Mouse (Mus musculus) left cerebral cortex, postnatal 4 days (tissue): ENCODE measurements around the gene A430033K04Rik. TPM values are rescaled to one million over a fixed set of nuclear protein-coding genes. Genes with fewer than 3 reads are reported as not detected.
A peak's percentile ranks its signal among the peaks of the same experiment; 100 is the strongest.

Experiments
- DNase-seq: peaks from one replicate; pipeline ENCODE4 v3.0.0-alpha.2; 2022
- intact Hi-C: fragments of 180-260 bp; cut with DNase I; formaldehyde crosslinking; loops from one replicate; pipeline ENCODE4 v1.15.1; 2025
- total RNA-seq, 2 experiments: library from RNA; stranded (reverse); gene quantifications; 2 replicates each; pipeline ENCODE4 v1.2.3; 2021

The A430033K04Rik gene
- 10 to 100 TPM; 17.3 to 17.8 TPM for total RNA-seq

DNA sequence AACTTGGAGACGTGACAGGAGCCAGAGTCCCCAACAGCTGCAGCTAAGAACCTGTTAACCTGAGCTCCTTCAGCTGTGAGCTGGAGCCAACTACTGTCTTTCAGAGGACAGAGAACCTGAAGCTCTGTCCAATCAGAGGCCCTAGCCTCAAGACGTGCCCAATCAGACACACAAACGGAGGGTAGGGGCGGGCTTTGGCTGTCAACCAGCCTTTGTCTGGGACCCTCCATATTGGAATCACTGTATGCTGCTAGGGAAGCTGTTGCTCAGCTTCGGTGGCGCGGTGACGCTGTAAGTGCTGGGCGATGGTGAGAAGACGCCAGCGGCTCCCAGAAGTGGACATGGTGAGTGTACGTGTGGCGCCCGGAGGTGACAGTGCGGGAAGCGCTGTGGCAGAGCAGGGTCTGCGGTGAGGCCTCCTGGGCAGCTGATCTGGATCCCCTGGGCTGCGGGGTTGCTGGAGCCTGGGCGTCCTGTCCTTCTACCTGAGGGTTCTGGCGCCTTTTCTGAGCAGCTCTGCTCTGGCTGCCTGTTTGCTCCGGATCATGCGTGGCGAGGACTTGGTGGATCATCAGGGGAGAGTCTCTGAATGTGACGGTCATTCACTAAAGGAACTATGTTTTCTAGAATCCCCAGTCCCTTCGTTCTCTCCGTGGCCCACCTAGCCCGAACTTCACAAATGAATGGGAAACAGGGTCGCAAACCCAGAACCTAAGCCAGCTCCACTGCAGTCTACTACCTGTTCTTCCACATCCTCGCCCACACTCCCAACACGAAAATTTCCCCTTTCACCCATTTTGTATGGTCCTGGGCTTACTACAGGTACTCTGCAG, at the start of gene A430033K04Rik:
Gene A430033K04Rik (plus strand): TSS at position 215 of the 833 bp plus-strand sequence.
- intact Hi-C loops = no loop called here
- DNase-seq = peak; percentile 96

GRCm38 (mm10) chr5:138587396-138587795, 35.3 kb upstream of the A430033K04Rik start:
- no peak for DNase-seq
- intact Hi-C loops = no loop called here

DNA sequence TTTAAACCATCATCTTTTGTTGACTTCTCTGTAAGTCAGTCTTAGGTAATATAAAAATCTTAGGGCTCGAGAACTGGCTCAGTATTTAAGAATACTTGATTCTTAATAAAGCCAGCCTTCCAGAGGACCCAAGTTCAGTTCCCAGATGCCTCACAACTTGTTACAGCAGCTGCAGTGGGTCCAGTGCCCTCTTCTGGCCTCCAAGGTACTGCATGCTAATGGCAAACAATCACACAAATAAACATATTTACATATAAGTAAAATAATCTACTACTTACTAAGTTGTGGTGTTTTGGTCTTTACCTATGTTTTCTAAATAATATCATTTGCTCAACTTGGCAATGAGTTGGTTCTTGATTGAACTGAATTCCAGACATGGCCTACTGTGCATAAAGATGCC, 4.3 kb upstream of the A430033K04Rik start:
- intact Hi-C loops = no loop called here
- no peak for DNase-seq

- peak; percentile 97 for DNase-seq
- intact Hi-C loops = no loop called here
Observed at GRCm38 (mm10) chr5:138619211-138620128, 3.2 kb upstream of the A430033K04Rik start, which contains the start of gene Zfp68. Gene Zfp68 (minus strand): TSS chr5:138619761.

DNA sequence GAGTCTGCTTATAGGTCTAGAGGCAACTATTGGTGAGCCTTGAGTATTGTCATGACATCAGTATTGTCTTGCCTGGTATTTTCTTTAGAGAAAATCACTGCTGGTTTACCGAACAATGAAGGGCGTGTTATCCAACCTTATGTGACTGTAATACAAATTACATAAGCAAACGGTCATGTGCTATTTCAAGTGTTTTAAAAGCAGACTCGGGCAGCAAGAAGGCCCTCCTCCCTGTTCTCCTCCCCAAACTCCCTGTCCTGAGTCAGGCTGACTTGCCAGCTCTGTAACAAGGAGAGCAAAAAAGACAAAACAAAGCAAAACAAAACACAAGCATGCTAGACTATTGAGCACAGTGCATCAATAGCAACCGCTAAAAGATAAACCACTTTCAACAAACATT, 1.8 kb upstream of the A430033K04Rik start:
- DNase-seq = no peak
- intact Hi-C loops = no loop called here

GRCm38 (mm10) chr5:138623478-138623875, 818 bp downstream of the A430033K04Rik start:
- no peak for DNase-seq
- intact Hi-C loops = no loop called here

DNA sequence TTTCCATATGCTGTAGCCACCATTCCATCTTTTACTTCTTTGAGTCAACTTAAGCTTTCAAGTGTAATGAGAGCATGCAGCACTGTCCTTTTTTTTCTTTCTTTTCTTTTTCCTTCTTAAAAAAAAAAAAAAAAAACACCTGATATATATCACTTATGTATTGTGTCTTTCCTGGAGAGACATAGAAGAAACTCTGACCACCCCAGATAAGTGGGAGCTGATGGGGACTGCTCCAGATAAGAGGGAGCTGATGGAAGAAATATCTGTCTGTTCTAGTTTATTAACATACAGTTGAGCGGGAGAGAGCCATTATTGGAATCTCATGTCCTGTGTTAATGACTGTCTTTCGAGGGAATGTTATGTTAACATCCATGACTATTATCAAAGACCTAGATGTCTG, 13.8 kb downstream of the A430033K04Rik start:
- no peak for DNase-seq
- intact Hi-C loops = no loop called here

- intact Hi-C loops = no loop called here
- no peak for DNase-seq
Observed at GRCm38 (mm10) chr5:138641081-138641480, 18.4 kb downstream of the A430033K04Rik start.

GRCm38 (mm10) chr5:138641761-138642160, 19.1 kb downstream of the A430033K04Rik start:
- no peak for DNase-seq

GRCm38 (mm10) chr5:138652911-138653310, 30.3 kb downstream of the A430033K04Rik start:
- DNase-seq = no peak
- intact Hi-C loops = no loop called here

More at GRCm38 (mm10) chr5:138641761-138642160, 19.1 kb downstream of the A430033K04Rik start:
- intact Hi-C loops = no loop called here

DNA sequence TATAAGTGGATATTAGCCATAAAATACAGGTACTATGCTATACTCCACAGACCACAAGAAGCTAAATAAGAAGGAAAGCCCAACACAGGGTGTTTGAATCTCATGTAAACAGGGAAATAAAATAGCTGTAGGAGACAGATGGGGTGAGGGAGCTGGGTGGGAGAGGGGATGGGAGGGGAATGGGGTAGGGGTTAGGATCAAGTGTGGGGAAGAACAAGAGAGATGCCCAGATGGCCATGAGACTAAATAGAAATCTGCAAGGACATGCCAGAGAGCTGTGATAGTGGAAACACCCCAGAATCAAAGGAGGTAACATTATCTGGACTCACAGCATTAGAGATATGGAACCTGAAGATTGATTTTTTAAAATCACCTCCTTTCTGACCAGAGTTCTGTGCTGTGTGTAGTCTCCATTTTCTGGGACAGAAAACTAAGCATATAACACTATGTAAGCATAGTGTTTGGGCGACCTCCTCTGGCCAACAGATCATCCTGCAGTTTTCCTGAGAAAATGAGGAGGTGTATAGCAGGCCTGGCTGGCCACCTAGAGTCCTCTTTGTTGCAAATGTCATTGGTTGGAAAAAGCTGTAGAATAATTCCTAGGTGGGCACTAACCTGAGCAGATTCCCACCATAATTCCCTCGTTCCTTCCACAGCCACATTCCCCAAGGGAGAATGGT, 34.0 kb downstream of the A430033K04Rik start:
- intact Hi-C loops = no loop called here

GRCm38 (mm10) chr5:138657407-138657806, 34.7 kb downstream of the A430033K04Rik start:
- intact Hi-C loops = no loop called here
- DNase-seq = no peak

More for the DNA sequence above, 34.0 kb downstream of the A430033K04Rik start:
- peak; percentile 36 for DNase-seq

DNA sequence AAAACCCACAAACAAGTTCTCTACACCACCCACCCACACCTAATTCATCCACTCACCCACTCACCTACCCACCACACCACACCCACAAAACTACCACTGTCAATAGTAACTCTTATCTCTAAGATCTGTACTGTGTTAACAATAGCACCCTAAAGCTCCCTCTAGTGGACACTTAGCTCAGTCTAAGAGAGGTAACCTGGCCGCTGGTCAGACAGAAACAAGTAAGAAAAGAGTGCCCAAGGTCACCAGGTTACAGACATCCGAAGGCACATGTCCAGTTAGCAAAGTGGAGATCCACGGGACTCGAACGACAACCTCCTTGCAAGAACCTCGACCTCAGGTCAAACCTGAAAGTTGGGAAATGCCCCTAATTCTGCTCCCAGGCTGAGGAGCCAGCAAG, 35.2 kb downstream of the A430033K04Rik start:
- no peak for DNase-seq
- intact Hi-C loops = no loop called here

GRCm38 (mm10) chr5:138658922-138659321, 36.3 kb downstream of the A430033K04Rik start:
- peak; percentile 50 for DNase-seq
- intact Hi-C loops = no loop called here

DNA sequence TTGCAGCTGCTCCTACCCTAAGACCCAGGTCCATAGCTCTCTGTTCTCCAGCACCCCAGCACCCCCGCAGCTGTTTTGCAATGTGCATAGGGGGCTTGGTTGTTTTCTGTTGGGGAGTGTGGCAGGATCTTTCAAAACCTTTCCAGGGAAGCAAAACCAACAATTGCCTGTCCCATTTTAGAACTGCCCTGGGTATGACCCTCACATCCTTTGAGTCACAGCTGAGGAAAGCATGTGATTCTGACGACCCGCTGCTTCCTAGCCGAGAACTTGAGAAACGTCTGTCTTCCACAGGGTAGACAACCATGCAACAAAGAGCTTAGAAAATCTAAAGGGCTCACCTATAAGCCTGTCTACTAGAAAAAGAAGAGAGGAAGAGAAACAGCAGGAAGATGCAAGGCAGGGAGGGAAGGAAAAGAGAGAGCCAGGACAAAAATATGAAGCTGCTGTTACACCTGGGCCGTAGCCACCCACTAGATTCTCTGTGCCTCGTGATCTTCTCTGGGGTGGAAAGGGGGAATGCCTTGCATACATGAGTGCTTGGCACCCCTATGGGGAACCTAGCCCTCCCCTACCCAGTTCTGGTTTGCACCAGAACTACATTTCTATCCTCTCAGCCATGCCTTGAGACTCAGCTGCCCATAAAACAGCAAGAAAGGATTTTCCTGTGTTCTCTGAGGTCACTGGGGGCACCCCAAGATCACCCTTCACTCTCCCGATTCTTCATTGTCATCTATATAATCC, 60.5 kb downstream of the A430033K04Rik start:
- DNase-seq = no peak
- intact Hi-C loops = no loop called here

DNA sequence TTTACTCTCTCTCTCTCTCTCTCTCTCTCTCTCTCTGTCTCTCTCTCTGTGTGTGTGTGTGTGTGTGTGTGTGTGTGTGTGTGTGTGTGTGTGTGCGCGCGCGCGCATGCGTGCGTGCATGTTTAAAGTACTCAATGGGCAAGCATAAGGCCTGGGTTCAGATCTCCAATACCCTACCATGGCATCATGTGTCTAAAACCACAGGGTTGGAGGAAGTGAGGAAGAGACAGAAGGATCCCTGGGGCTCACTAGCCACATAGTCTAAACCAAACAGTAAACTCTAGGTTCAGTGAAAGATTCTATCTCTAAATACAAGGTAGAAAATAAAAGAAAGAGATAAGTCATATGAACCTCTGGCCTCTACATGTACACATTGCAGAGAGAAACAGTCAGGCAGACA, 61.2 kb downstream of the A430033K04Rik start:
- intact Hi-C loops = no loop called here
- no peak for DNase-seq

- no peak for DNase-seq
- intact Hi-C loops = no loop called here
Observed at GRCm38 (mm10) chr5:138687453-138687852, 64.8 kb downstream of the A430033K04Rik start.

DNA sequence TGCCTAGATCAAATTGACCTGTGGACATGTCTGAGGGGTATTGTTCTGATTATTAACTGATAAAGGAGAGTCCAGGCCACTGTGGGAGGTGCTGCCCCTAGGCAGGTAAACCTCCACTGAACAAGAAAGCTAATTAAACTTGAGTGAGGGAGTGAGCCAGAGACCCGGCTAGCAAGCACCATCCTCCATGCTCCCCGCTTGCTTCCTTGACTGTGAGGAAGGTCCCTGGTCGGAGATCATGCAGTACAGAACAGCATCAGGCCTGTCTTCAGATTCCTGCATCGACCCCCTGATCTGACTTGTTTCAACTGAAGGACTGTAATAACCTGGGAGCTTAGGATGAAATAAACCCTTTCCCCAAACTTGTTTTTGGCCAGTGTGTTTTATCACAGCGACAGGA, 66.6 kb downstream of the A430033K04Rik start:
- DNase-seq = no peak
- intact Hi-C loops = no loop called here

DNA sequence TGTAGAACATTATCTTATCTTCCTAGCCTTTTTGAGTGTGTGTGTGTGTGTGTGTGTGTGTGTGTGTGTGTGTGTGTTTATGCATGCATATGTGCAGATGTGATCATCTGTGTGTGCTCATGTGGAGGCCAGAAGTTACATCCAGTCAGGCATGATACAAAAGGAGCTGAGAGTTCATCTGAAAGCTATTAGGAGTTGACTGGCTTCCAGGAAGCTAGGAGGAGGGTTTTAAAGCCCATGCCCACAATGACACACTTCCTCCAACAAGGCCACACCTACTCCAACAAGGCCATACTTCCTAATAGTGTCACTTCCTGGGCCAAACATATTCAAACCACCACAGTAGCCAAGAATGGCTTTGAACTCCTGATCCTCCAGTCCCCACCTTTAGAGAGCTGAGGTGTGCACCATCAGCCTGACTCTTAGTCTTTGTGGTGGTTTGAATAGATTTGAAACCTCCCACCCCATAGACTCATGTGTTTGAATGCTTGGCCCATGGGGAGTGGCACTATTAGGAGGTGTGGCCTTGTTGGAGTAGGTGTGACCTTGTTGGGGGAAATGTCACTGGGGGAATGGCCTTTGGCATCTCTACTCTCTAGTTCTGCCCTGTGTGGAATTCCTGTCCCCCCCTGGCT, 70.4 kb downstream of the A430033K04Rik start:
- intact Hi-C loops = no loop called here
- no peak for DNase-seq

DNA sequence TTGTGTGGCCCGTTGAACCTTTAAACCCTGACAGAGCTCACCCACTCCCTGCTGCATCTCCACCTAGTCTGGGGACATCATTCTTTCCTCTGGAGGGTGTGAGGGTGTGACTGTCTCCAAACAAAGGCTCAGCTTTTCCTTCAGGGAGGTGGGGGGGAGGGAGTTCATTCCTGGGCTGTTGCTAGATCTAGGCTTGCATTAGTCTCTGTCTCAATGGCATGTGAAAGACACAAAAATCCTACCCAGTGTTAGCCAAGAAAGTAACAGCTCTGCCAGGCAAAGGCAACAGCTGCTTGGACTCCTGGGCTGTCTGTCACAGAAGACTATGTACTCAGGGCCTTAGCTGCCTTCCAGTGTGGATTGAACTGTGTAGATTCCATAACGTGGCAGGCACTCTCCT, 71.4 kb downstream of the A430033K04Rik start:
- no peak for DNase-seq
- intact Hi-C loops = no loop called here
